Mouse (Mus musculus): ENCODE measurements around the gene Dtnb.

Dtnb gene

DNA sequence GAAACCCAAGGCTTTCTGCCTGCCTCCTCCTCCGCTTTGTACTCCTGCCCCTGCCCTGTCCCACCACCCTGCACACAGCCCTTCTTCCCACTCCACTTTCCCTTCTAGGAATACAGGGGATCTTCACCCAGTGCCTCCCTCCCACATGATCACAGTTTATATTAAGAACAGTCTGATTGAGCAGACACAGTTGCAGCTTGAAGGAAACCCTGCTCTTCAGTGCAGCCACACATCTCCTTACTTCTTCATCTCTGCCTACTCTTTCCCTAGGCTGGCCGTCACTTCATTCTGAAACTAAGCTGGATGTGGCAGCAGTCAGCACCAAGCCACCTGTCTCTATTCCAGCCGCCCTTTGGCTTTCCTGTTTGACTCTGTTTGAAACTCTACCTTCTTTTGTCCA is 201.5 kb downstream of the Dtnb start:
- DNase-seq (ENCODE audit: extremely low spot score, low spot score) = no peak

DNA sequence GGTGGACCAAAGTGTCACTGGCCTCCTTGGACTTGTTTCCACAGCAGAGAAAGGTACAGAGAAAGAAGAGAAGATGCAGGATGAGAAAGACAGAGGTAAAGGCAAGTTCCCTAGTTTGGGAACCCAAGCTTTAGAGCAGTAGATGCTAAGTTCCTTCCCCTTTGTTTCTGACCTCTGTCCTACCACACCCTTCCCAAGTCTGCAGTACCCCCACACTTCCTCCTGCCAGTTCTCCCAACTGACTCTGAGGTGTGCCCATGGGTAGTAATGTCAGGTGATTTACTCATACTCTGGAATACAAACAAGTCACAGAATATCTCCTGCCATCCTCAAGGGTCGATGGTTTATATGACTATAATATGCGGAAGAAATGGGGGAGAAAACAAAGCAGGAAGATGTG is 203.8 kb downstream of the Dtnb start:
- DNase-seq (ENCODE audit: extremely low spot score, low spot score) = no peak

DNA sequence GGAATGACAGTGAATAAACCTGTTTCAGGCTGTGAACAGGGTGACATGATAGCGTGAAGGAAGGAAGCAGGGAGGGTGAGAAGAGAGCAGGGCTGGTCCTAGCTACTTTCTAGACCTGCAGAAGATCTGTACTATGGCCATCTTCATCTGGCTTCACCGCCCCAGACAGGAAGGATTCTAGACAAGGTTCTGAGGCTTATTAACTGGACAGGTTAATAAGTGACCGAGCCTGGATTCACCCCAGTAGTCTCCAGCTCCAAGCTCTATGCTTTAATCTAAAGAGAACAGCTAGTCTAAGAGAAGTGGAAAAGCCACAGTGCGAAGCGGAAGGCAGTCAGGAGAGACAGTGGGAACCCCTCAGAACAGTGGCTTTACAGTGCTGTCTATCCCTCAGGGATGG is 205.5 kb downstream of the Dtnb start:
- DNase-seq (ENCODE audit: extremely low spot score, low spot score) = no peak

DNA sequence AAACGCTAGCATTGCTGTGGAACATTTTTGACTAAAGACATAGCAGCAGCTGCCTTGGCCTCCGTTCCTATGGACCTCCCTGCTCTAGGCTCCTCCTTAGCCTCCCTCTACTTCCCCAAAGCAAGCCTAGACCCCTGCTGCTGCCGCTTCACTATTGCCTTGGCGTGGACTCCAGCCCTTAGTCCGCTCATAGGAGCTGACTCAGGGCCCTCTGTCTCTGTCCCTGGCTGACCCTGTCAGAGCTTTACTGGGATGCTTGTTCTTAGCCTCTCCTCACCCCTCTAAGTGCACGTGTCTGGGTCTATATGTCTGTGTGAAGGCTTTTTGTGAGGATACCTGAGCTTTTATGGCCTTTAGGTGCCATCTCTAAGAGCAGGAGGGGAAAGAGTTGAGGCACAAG is 206.1 kb downstream of the Dtnb start:
- DNase-seq (ENCODE audit: extremely low spot score, low spot score) = no peak

DNA sequence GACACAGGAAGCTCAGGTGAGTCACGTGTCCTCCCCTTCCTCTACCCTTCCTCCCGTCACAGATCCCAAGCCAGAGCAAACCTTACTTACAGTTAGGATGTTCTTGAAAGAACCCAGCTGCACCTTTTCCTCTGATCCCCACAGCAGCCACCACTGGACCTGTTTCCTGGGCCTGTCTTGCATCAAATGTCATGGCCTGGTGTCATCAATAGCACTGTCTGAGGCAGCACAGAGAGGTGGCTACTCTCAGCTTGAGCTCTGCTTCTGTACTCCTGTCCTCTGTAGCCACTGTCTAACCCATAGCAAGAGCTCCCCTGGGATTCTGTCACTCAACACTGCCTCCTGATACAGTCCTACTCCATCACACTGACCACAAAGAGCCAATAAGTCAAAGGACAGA is 207.5 kb downstream of the Dtnb start:
- no peak for DNase-seq (ENCODE audit: extremely low spot score, low spot score)

DNA sequence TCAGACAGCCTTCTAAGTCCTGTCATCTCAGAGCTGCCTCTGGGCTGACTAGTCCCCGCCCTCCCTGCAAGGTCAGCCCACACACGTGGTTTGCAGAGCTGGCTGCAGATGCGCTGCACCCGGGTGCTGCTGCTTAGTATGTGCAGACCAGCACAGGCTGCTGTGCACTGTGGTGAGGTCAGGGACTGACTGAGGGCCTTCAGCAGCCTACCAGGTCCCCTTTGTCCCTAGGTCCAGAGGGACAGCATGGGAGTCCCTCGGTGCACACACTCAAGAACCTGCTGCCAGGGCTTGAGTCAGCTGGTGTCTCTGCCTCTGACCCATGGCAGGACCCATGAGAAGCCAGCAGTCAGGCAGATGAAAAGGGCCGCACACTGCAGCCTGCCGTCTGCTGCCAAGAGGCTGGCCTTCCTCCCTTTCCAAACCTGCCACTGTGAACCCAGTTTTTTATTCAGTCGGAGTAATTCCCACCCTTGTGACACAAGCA is 208.3 kb downstream of the Dtnb start:
- peak; percentile 67 for DNase-seq (ENCODE audit: extremely low spot score, low spot score)

DNA sequence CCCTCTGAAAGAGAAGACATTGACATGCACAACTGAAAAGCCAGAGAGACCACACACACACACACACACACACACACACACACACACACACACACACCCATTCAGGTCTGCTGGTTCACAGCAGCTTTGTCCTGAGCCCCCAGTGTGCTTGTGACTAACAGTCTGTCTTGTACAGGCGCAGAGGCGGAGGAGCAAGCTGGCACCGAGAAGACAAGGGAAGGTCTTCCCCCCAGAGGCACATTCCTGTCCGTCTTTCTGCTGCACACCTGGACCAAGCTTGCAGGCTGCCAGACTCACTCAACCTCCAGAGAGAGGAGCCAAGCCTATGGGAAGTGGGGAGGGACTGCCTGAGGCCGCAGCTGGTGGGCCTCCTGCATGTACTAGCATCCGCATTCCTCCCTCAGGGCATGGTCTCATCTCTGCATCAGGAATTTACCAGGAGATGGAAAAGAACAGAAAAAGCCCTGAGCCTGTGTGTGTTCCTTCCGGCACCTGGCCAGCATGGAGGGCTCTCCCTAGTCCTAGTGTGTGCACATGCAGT is 208.8 kb downstream of the Dtnb start:
- peak; percentile 51 for DNase-seq (ENCODE audit: extremely low spot score, low spot score)

DNA sequence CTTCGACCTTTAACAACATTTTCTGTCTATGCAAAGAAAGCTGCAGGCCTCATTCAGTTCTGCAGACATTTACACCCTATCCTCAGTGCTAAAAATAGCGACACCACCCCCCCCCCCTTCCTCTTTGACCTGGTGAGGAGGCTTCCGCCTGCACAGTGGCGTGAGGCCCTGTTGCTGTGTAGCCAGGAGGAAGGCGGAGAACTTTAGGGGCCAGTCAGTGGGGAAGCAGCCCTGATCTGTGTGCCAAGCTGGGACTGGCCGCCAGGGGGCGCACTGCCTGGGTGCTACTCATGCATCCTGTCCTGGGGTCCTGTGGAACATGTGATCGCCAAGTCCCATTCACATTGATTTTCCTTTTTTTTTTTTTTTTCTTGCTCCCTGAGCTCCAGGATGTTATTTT is 209.3 kb downstream of the Dtnb start:
- peak; percentile 93 for DNase-seq (ENCODE audit: extremely low spot score, low spot score)

DNA sequence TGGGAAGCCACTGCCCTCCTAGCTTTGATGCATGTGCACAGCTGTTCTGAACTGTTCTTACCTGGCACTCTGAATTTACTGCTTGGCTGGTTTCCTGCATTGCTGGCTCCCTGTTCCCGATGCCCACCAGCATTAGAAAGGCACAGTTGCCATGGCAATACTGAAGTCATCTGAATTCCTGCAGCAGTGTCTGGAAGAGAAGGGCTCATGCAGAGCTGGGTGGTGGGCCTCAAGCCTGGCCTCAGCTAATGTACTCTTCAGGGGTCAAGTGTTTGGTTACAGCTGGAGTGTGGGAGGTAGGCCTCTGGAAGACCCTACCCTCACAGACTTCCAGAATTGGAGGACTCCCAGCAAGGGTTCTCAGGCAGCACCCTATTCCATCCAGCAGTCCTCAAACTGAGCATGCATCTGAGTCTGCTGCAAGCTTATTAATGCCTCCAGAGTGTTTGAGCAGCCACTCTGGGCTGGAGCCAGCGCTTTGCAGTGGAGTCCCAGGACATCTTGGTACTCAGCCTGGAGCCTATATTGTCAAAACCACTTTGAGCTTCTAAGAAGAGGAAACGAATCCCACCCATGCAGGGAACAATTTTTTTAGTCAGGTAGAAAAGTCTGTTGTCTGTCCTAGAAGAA is 211.1 kb downstream of the Dtnb start:
- no peak for DNase-seq (ENCODE audit: extremely low spot score, low spot score)

DNA sequence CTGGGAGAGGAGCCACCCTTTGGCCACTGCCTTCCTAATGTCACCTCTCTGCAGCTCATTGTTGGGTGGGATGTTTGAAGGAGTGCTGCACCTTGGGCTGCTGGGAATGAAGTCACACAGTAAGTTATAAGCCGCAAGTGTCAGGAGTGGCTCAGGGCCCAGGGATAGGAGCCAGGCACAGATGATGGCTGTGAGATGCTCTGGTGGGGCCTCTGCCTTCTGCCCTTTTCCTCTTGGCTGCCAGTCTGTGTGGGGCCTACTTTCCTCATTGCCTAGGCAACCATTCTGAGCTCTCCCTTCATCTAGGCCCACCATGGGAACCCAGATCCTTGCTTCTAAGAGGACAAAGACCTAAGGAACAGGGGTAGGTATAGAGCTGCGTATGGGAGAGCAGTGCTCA is 212.1 kb downstream of the Dtnb start:
- no peak for DNase-seq (ENCODE audit: extremely low spot score, low spot score)

DNA sequence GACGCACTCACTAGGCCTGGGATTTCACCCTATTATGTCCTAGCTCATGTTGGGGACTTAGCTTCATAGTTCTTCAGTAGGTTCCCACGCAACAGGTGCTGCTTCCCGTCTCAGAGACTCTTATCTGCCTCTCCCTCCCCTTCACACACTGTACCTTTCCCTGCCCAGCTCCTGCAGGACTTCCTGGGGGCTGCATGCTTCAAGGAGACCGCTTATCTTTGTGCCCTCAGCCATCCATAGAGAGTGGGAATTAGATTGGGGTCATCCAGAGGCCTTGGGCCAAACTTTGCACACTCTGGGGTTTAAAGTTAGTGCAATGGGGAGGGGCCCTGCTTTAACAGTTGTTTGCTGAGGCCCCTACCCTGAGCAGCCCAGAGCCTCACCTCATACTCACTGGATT is 212.5 kb downstream of the Dtnb start:
- no peak for DNase-seq (ENCODE audit: extremely low spot score, low spot score)

DNA sequence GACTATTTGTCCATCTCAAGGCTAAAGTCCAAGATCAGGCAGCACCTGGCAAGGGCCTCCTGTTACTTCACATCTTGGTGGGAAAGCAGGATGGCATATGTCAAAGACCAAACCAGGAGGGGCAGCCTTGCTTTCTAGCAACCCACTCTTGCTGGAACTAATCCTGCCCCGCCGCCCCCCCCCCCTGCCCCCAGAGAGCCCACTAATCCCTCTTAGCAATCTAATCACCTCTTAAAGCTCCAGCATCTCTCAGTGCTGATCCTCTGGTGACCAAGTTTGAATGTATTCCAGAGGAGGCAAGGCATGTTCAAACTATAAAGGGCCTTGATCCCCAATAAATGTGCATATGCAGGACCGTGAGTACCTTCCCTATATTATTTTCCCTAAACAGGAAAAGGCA is 214.9 kb downstream of the Dtnb start:
- DNase-seq (ENCODE audit: extremely low spot score, low spot score) = no peak

DNA sequence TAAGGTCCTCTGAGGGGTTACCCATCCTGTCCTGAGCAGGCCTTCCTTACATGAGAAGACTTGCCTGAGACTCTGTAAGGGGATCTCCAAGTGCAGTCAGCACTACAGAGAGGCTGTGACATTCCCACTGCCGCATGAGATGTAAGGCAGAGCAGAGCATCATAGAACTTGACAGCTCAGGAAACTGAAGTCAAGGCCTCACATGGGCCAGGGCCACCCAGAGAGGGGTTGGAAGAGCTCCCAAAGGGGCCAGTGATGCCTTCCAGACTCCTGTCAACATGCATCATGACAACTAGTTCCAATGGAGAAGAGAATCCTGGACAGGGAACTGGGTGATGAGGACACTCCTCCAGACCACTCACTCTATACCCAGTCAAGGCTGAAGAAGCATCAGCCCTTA is 215.4 kb downstream of the Dtnb start:
- no peak for DNase-seq (ENCODE audit: extremely low spot score, low spot score)

DNA sequence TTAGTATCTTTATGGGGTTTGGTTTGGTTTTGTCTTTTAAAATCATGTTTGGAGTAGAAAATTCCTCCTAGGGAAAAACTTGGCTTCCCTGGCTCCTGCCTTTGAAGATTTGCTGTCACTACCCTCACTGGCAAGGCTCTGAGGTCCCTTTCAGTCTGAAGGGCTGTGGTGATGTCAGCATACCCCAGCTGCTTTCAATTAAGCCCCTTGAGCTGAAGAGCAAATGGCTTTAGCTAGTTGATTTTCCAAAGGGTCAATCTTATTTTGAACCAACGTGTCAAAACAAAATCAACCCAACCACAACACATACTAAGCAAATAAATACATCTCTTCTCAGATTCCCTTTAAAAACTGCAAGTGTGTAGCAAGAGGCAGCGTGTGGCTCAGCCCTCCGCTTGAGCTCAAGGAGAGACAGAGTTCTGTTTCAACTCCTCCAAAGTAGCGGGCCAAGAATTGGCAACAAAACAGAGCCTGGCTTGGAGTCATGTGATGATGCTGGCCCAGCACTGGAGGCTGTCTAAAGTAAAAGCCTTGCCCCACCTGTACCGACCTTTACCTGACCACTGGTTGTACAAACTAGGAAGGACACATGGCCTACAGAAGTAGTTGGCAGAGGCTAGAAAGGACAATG is 216.4 kb downstream of the Dtnb start:
- no peak for DNase-seq (ENCODE audit: extremely low spot score, low spot score)

DNA sequence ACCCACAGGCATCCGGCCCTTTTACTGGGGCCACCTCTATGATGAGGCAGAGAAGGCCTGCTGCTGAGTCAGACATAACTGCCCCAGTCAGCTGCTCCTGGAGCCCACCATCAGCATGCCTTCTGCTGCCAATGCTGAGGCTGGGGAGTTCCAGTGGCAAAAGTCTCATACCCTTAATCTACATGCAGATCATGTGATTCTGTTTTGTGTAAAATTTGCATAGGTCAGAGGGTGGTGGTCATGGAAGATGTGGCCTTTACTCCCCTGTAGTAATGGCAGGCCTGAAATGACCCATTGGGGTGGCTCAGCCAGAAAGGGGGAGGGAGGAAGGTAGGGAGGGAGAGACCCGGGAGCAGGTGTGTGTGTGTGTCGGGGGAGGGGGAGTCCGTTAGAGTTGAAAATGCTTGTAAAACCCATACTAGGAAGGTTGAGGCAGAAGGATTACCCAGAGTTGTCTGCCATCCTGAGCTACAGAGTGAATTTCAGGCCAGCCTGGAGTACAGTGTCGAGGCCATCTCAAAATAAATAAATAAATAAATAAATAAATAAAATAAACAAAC is 217.5 kb downstream of the Dtnb start:
- no peak for DNase-seq (ENCODE audit: extremely low spot score, low spot score)

DNA sequence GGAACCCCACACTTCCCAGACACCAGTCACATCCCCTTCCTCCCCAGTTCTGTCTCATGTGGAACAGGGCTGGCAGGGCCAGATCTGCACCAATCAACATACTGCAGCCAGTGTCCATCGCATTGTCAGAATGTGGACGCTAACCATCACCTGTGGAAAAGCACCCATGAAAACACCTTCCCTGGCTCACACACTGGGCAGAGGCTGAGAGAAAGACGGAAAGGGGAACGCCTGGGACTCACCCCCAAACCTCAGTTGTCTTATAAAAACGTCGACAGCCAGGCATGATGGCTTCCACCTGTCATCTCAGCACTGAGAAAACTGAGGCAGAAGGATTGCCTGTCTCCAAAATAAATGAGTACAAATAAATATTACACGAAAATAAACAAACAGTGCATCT is 219.1 kb downstream of the Dtnb start:
- DNase-seq (ENCODE audit: extremely low spot score, low spot score) = no peak

DNA sequence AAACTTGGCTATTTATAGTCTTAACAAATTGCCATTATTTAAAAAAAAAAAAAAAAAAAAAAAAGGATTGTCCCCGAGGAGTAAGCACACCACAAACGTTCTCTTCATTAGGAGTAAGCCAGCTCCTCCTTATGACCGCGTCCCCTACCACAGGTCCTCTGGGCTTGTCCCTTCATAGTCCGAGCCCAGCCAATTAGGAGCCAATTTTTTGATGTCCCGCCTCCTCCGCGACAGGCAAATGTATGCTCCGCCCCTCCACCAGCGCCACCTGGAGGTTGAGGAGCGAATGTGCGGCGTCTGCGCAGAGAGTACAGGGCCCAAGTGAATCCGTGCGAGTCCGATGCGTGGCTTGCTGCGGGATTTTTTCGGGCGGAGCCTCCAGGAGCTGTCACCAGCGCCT is 219.6 kb downstream of the Dtnb start:
- DNase-seq (ENCODE audit: extremely low spot score, low spot score) = peak; percentile 96

DNA sequence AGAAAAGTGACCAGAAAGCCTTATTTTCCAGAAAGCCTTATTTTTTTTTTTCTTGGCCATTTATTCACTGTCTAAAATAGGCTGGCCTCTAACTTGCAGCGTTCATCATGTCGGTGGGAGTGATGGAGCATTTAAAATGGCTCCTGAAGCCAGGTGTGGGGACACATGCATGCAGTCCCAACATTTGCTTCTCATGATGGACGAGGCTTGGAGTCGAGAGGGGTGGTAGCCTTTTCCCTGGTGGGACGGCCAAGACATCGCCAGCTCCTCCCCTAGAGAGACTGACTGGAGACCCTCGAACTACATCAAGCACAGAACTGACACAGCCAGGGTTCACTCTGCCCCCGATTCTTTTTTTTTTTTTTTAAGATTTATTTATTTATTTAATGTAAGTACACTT is 220.1 kb downstream of the Dtnb start:
- DNase-seq (ENCODE audit: extremely low spot score, low spot score) = no peak

DNA sequence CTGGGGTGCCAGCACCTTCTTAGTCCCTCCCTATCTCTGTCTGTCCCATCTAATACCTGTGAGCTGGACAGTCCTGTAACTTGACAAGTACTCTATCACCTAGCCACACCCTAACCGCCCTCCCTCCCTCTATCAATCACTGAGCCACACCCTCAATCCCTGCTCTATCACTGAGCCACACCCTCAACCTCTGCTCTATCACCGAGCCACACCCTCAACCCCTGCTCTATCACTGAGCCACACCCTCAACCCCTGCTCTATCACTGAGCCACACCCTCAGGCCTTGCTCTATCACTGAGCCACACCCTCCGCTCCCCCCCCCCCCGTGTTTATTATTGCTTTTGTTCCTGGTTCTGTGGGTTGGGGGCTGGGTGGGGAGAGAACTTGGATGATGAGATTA is 223.4 kb downstream of the Dtnb start:
- DNase-seq (ENCODE audit: extremely low spot score, low spot score) = no peak

DNA sequence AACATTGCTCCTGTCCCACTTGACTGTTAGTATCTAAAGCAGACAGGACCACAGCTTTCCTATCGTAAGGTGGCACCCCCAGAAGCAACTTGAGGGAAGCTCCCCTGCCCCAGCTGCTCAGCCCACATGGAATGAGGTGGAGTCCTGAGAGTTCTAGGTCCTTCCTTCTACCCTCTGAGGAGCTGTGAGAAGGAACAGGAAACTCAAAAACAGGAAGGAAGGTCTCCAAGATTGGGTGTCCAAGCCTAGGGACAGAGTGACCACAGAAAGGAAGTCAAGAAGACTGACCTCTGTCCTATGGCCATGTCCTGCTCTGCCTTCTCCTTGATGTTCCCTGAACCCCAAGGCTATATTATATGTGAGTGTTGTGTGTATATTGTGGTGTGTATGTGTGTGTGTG is 227.4 kb downstream of the Dtnb start:
- DNase-seq (ENCODE audit: extremely low spot score, low spot score) = no peak

DNA sequence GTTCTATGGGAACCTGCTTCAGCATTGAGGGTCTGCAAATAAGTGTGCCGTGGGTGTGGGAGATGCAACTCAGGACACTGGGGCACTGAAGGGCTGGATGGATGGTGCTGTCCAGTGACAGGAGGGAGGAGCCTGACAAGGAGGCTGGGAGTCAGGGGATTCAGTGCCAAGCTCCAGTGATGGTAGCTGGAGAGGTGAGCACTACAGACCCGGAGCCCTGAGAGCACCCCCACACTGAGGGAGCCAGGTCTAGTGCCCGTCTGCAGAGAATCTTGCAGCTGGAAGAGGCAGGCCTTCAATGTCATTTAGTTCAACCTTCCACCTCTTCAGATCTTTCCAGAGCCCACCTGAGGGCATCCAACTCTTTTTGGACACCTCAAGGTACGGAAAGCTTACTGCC is 233.7 kb downstream of the Dtnb start, which contains the start of gene Dnmt3a:
Gene Dnmt3a (plus strand): TSS at position 156 of the 400 bp plus-strand sequence.
- no peak for DNase-seq (ENCODE audit: extremely low spot score, low spot score)

DNA sequence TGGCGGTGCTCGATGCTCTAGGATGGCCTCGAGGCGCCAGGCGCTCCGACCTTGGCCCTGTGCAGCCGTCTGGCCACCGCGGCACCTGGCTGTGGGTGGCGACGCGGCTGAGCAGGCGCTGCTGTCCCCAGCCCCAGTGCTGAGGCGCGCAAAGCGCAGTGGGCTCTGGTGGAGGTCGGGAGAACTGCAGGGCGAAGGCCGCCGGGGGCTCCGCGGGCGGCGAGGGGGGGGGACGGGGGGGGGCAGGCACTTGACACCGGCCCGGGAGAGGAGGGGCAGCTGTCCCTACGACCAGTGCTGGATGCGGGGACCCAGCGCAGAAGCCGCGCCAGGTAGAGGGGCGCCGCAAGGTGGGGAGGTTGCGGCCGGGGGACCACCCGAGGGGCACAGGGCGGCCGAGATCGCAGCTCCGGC is 234.1 kb downstream of the Dtnb start:
- DNase-seq (ENCODE audit: extremely low spot score, low spot score) = peak; percentile 84
